Mouse (Mus musculus) ES-Bruce4 (cell line): ENCODE results near the gene Eef1g.

ENCODE experiments used
- CTCF ChIP-seq: IDR thresholded peaks from one replicate; pipeline ENCODE4 v1.8.1; 2011; ENCODE audit warnings: low read depth, low read length
- EP300 ChIP-seq: IDR thresholded peaks from 2 replicates; pipeline ENCODE4 v1.6.1; 2011; ENCODE audit warnings: low read depth, low read length; ENCODE audit not compliant: insufficient read depth

GRCm38 (mm10) chr19:8967893-8968292, 1.1 kb downstream of the Eef1g start:
- no peak for TF ChIP-seq CTCF
- no peak for TF ChIP-seq EP300
